Mouse (Mus musculus) right cerebral cortex, postnatal 10 days (tissue): Measurements from ENCODE around the gene Gsk3a.
"Not testable (repeated sequence)": the region's sequence is repeated elsewhere in the genome, so short reads cannot be mapped to it uniquely, and the experiment has no call there.

Source experiments
- DNase-seq, 2 experiments: peaks; one replicate each; pipeline ENCODE4 v3.0.0; 2021; ENCODE audit warnings: low spot score in 2 of 2

The Gsk3a gene

GRCm38 (mm10) chr7:25273259-25274241 is 35.9 kb upstream of the Gsk3a start:
- DNase-seq: peak in 1 of 2 experiments; percentile 32

- DNase-seq: peak in 1 of 2 experiments; percentile 33
Observed at GRCm38 (mm10) chr7:25272445-25273258, 35.0 kb upstream of the Gsk3a start.

GRCm38 (mm10) chr7:25271651-25272444 is 34.2 kb upstream of the Gsk3a start:
- DNase-seq: peak in 1 of 2 experiments; percentile 26

GRCm38 (mm10) chr7:25270652-25271633 is 33.3 kb upstream of the Gsk3a start:
- peak in 1 of 2 experiments; percentile 35 for DNase-seq

- DNase-seq: peak in 1 of 2 experiments; percentile 27
Observed at GRCm38 (mm10) chr7:25269545-25270271, 32.1 kb upstream of the Gsk3a start.

- DNase-seq: peak in 1 of 2 experiments; percentile 34
Observed at GRCm38 (mm10) chr7:25269029-25269428, 31.4 kb upstream of the Gsk3a start.

- DNase-seq: no peak
Observed at GRCm38 (mm10) chr7:25268588-25268987, 30.9 kb upstream of the Gsk3a start.

- DNase-seq: peak; percentile 100
Observed at GRCm38 (mm10) chr7:25267751-25268463, 30.3 kb upstream of the Gsk3a start.

- DNase-seq: peak; percentile 99 to 100
Observed at GRCm38 (mm10) chr7:25267301-25267750, 29.7 kb upstream of the Gsk3a start, which contains the start of gene Cic. Cic (plus strand) TSS chr7:25267704.

- DNase-seq: no peak
Observed at GRCm38 (mm10) chr7:25266180-25266962, 28.7 kb upstream of the Gsk3a start.

- not testable (repeated sequence) for DNase-seq
Observed at GRCm38 (mm10) chr7:25265743-25266142, 28.1 kb upstream of the Gsk3a start.

GRCm38 (mm10) chr7:25263968-25264870 is 26.6 kb upstream of the Gsk3a start:
- no peak for DNase-seq

GRCm38 (mm10) chr7:25261896-25262295 is 24.2 kb upstream of the Gsk3a start:
- no peak for DNase-seq

GRCm38 (mm10) chr7:25251822-25252221 is 14.2 kb upstream of the Gsk3a start:
- DNase-seq: peak in 1 of 2 experiments; percentile 47

- DNase-seq: peak; percentile 76 to 81
Observed at GRCm38 (mm10) chr7:25251071-25251791, 13.6 kb upstream of the Gsk3a start.
